Mouse (Mus musculus) intestine, embryonic 16.5 days (tissue): ENCODE results near the gene Cdca3. TPM values are rescaled to one million over a fixed set of nuclear protein-coding genes. Genes with fewer than 3 reads are reported as not detected.
"Not testable (repeated sequence)": the region's sequence is repeated elsewhere in the genome, so short reads cannot be mapped to it uniquely, and the experiment has no call there.

Experiments used
- ATAC-seq: fragments of 200-750 bp; cut with Nextera tagmentation; 2 replicates; pipeline ENCODE4 v1.8.0; 2017; ENCODE audit warnings: moderate TSS enrichment, moderate library complexity
- H3K27ac ChIP-seq: fragments of 300-500 bp; sonication (generic); 2 replicates; pipeline ENCODE4 v1.5.1; 2014; ENCODE audit warnings: mild to moderate bottlenecking, low read length
- H3K27me3 ChIP-seq: fragments of 300-500 bp; sonication (generic); replicated peaks from 2 replicates; pipeline ENCODE4 v1.6.1; 2014; ENCODE audit warnings: low read length, control low read depth, mixed read lengths; ENCODE audit not compliant: control insufficient read depth, insufficient read depth
- H3K36me3 ChIP-seq: fragments of 300-500 bp; sonication (generic); 2 replicates; pipeline ENCODE4 v1.6.1; 2014; ENCODE audit warnings: low read length, control low read depth; ENCODE audit not compliant: control insufficient read depth, insufficient read depth
- H3K4me1 ChIP-seq: fragments of 300-500 bp; sonication (generic); 2 replicates; pipeline ENCODE4 v1.6.1; 2014; ENCODE audit warnings: low read length, control low read depth, mixed read lengths; ENCODE audit not compliant: control insufficient read depth, insufficient read depth
- H3K4me2 ChIP-seq: fragments of 300-500 bp; sonication (generic); 2 replicates; pipeline ENCODE4 v1.6.1; 2014; ENCODE audit warnings: low read depth, low read length, control low read depth
- H3K4me3 ChIP-seq: fragments of 300-500 bp; sonication (generic); 2 replicates; pipeline ENCODE4 v1.5.1; 2014; ENCODE audit warnings: mild to moderate bottlenecking, low read length
- H3K9ac ChIP-seq: fragments of 300-500 bp; sonication (generic); 2 replicates; pipeline ENCODE4 v1.6.1; 2014; ENCODE audit warnings: low read depth, low read length
- H3K9me3 ChIP-seq: fragments of 300-500 bp; sonication (generic); 2 replicates; pipeline ENCODE4 v1.6.1; 2016; ENCODE audit warnings: low read length, control low read depth; ENCODE audit not compliant: control insufficient read depth
- WGBS: fragments of 180-500 bp; shearing (Covaris S2); extraction: QIAGEN DNeasy Blood & Tissue Kit; methylation state at CpG from one replicate; pipeline ENCODE4 v1.1.7; 2014; 5-methylcytosine and 5-hydroxymethylcytosine counted together
- polyA plus RNA-seq: library from polyadenylated mRNA; unstranded; fragments of >200 nt; fragmentation: Nextera tagmentation; extraction: Ambion mirVana; gene quantifications from 2 replicates; pipeline ENCODE4 v1.2.1, GENCODE M21; 2015

The Cdca3 gene
- polyA plus RNA-seq, 1 experiment from 2014 or later = 183 TPM

DNA sequence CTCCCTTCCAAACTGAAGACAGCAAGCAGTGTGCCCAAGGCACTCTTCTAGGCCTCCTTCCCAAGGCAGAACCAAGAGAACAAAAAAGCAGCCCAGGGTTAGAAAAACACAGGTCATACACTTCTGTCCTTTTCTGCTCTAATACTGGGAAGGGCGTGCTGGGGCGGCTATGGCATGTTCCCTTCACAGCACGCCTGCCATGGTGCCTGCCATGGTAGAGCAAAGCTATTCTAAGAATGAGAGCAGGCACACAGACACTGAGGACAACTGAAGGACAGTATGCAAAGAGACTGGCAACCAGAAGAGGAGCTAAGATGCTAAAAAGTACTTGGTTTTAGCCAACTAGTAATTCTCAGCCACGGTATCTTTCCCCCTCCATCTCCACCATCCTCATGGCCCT is 7.3 kb upstream of the Cdca3 start:
- Histone ChIP-seq H3K9me3 (no peaks in the 10 kb centered on the region), H3K9ac (no peak overlapping the region)

DNA sequence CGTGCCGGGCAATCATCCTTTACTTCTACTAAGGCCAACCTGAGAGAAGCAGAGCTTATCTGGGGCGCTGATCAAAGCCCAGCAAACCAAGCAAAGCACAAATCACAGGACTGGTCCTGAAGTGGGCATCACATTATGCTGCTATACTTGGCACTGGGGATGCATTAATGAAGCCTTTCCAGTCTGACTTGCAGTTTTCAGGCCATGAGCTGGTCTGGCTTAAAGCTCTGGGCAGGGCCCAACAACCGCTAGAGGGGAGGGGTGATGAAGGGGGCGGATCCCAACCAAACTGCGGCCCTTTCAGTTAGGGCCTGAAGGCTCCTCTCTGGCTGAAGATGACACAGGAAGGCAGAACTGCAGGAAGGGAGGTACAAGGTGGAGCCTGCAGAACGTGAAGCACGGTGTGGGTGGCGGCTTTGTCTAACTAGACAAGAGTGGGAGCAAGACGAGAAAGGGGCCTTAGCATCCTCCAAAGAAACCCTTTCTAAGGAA is 1.2 kb upstream of the Cdca3 start:
- no peaks in the 10 kb centered on the region for H3K9me3 ChIP-seq
- H3K4me3 ChIP-seq = peak overlapping the region; percentile 76
- peaks cover 23% of the 10 kb centered on the region for H3K36me3 ChIP-seq
- peak overlapping the region; percentile 73 for H3K9ac ChIP-seq
- H3K27me3 ChIP-seq = no peaks in the 10 kb centered on the region
- H3K27ac ChIP-seq = peak overlapping the region; percentile 20; the same call in 1 of the 2 replicates
- H3K4me2 ChIP-seq = peak overlapping the region; percentile 85
- WGBS = 23% methylated on average over 10 of the region's 10 CpGs
- ATAC-seq = no peak
- peaks cover 10% of the 10 kb centered on the region for H3K4me1 ChIP-seq

More for the DNA sequence above, 7.3 kb upstream of the Cdca3 start:
- no peak overlapping the region for H3K27ac ChIP-seq
- H3K36me3 ChIP-seq = peaks cover 41% of the 10 kb centered on the region
- ATAC-seq = no peak
- H3K4me3 ChIP-seq = no peak overlapping the region
- H3K4me1 ChIP-seq = no peaks in the 10 kb centered on the region; the same call in 1 of the 2 replicates
- no peak overlapping the region for H3K4me2 ChIP-seq
- WGBS = 92% methylated on average over 4 of the region's 4 CpGs
- H3K27me3 ChIP-seq = no peaks in the 10 kb centered on the region

DNA sequence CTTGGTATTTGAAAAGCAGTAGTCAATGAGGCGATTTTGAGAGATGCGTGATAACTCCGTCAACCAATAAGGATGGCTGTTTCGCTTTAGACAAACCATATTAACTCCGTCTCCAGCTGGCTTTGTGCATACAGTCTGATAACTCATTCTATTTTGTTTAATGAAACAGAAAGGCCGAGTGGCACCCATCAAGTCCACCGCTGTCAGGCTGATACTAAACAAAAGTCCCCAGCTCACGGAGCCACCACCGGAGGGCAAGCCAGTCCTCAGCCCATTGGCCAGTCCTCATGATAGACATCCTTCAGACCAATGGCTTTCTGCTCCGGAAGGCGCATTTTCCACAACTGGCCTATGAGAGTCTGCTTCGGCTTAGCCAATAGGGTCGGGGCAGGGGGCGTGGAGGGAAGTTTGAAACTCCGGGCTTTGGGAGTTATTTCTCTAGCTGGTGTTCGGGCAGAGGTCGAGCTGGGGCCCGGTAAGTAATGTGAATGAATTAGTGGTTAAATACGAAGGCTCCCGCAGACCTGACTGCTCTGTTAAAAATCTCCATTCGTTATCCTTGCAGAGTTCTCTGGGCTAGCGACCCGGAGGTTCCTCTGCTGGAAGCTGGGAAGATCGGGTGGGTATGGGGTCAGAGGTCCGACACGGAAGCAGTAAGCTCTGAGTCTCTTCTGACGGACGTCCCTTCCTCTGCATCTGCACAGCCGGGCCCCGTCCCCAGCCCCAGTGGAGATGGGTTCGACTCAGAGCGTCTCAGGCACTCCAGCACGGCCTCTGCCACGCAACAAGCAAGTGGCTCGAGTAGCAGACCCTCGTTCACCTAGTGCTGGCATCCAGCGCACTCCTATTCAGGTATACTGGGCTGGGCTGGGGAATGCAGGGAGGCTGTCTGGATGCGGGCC is 703 bp downstream of the Cdca3 start:
- peak overlapping the region; percentile 96 for H3K27ac ChIP-seq
- peak; percentile 87 for ATAC-seq
- no peaks in the 10 kb centered on the region for H3K9me3 ChIP-seq
- H3K36me3 ChIP-seq = peaks cover 7% of the 10 kb centered on the region; the same call in 1 of the 2 replicates
- H3K4me2 ChIP-seq = peak overlapping the region; percentile 90
- peaks cover 10% of the 10 kb centered on the region for H3K4me1 ChIP-seq
- H3K9ac ChIP-seq = peak overlapping the region; percentile 86
- peak overlapping the region; percentile 76 for H3K4me3 ChIP-seq
- WGBS = under 1% methylated on average over 38 of the region's 38 CpGs
- no peaks in the 10 kb centered on the region for H3K27me3 ChIP-seq

DNA sequence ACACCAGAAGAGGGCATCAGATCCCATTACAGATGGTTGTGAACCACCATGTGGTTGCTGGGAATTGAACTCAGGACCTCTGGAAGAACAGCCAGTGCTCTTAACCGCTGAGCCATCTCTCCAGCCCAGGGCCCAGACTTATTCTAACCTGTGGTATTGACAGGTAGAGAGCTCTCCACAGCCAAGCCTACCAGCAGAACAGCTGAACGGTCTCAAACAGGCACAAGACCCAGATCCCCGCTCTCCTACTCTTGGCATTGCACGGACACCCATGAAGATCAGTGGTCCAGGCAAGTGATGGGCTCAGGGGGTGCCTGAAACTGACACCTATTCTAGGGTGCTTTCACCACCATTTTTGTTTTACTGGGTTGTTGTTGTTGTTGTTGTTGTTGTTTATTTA is 1.9 kb downstream of the Cdca3 start:
- H3K4me2 ChIP-seq = peak overlapping the region; percentile 90
- not testable (repeated sequence) for H3K36me3 ChIP-seq, H3K27me3 ChIP-seq, H3K4me3 ChIP-seq, H3K4me1 ChIP-seq, ATAC-seq, H3K27ac ChIP-seq, H3K9ac ChIP-seq, H3K9me3 ChIP-seq
- 94% methylated on average over 4 of the region's 4 CpGs for WGBS

DNA sequence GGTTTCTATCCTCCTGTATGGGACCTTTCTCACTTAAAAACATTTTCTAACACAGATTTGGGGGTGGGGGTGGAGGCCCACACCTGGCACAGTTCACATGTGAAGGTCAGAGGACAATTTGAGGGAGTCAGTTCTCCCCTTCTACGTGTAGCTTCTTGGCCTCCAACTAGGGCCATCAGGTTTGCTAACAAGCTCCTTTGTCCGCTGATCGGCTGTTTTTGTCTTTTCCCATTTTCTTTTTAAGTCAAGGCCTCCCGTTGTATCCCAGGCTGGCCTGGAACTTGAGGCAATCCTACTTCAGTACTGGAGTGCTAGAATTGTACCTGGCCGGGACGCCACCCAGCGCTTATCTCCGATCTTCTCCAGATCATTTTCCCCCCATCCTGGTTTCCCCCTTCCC is 2.3 kb downstream of the Cdca3 start:
- no peaks in the 10 kb centered on the region for H3K27me3 ChIP-seq
- no peak overlapping the region for H3K9ac ChIP-seq
- H3K36me3 ChIP-seq = peaks cover 7% of the 10 kb centered on the region; the same call in 1 of the 2 replicates
- H3K4me1 ChIP-seq = peaks cover 10% of the 10 kb centered on the region
- 89% methylated on average over 8 of the region's 8 CpGs for WGBS
- ATAC-seq = no peak
- H3K4me2 ChIP-seq = no peak overlapping the region
- H3K4me3 ChIP-seq = no peak overlapping the region
- no peak overlapping the region for H3K27ac ChIP-seq
- H3K9me3 ChIP-seq = no peaks in the 10 kb centered on the region

DNA sequence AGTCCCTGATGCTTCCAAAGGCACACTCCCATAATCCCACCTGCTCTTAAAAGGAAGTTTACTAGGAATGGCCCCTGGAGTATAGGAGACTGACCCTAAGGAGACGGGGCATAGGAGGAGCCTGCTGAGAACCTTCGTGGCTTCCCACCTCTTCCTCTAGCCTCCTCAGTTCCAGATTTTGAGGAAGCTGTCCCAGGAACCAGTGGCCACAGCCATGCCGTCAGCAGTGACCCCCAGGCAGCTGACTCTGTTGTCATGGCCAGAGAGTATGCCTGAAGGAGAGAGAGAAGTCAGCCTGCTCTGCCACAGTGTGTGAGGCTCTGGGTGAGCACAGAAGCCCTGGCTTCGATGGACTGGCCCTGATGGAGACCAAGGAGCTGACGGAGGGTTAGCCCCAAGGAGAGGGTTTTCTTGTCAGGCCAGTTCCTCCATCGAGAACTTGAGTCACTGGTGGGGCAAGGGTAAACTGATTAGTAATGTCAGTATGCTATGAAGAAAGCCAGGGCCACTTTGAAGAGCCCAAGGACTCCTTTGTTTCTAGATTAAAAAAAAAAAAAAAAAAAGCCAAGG is 5.2 kb downstream of the Cdca3 start:
- Histone ChIP-seq H3K9ac (no peak overlapping the region), H3K4me2 (no peak overlapping the region), H3K27me3 (no peaks in the 10 kb centered on the region), H3K27ac (no peak overlapping the region), H3K36me3 (peaks cover 7% of the 10 kb centered on the region; the same call in 1 of the 2 replicates), H3K4me1 (peaks cover 2% of the 10 kb centered on the region; the same call in 1 of the 2 replicates), H3K9me3 (no peaks in the 10 kb centered on the region), H3K4me3 (no peak overlapping the region)
- no peak for ATAC-seq
- WGBS = 84% methylated on average over 6 of the region's 6 CpGs

DNA sequence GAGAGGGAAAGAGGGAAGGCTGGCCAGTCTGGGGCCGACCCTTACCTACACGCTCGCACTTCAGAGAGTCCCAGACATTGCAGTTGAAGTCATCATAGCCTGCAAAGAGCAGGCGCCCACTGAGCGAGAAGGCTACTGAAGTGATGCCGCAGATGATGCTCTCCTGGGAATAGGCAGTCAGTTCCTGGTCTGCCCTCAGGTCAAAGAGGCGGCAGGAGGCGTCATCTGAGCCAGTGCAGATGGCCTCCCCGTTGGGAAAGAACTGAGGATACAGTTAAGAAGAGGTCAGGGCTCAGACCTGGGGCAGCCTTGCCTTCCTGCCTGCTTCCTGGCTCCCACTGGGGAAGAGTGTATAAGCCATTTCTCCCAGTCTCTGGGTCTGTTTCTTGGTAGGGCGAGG is 6.2 kb downstream of the Cdca3 start:
- no peak overlapping the region for H3K4me2 ChIP-seq
- peaks cover 5% of the 10 kb centered on the region for H3K4me1 ChIP-seq
- H3K27me3 ChIP-seq = no peaks in the 10 kb centered on the region
- no peak overlapping the region for H3K9ac ChIP-seq
- 61% methylated on average over 10 of the region's 10 CpGs for WGBS
- no peak overlapping the region for H3K27ac ChIP-seq
- no peak overlapping the region for H3K4me3 ChIP-seq
- H3K9me3 ChIP-seq = no peaks in the 10 kb centered on the region
- peaks cover 7% of the 10 kb centered on the region; the same call in 1 of the 2 replicates for H3K36me3 ChIP-seq
- ATAC-seq = no peak

DNA sequence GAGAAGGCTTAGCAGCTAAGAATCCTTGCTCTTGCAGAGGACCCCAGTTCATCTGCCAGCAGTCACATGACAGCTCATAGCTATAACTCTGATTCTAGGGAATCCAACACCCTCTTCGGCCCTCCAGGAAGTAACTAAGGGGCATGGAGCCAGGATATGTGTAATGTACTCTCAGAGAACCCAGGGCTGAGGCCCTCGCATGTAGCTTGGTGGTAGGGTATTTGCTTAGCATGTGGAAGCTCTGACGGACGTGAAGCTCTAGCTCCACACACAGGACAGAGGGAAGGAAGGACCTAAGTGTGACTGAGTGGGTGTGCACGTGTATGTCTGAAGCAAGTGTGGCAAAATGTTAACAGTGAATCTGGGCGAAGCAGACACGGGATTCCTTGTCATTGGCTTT is 7.1 kb downstream of the Cdca3 start:
- H3K9me3 ChIP-seq = no peaks in the 10 kb centered on the region
- H3K4me1 ChIP-seq = peaks cover 5% of the 10 kb centered on the region
- no peak overlapping the region for H3K27ac ChIP-seq
- no peak overlapping the region for H3K4me3 ChIP-seq
- no peak for ATAC-seq
- H3K4me2 ChIP-seq = no peak overlapping the region
- 72% methylated on average over 7 of the region's 7 CpGs for WGBS
- peaks cover 7% of the 10 kb centered on the region; the same call in 1 of the 2 replicates for H3K36me3 ChIP-seq
- no peak overlapping the region for H3K9ac ChIP-seq
- H3K27me3 ChIP-seq = no peaks in the 10 kb centered on the region

DNA sequence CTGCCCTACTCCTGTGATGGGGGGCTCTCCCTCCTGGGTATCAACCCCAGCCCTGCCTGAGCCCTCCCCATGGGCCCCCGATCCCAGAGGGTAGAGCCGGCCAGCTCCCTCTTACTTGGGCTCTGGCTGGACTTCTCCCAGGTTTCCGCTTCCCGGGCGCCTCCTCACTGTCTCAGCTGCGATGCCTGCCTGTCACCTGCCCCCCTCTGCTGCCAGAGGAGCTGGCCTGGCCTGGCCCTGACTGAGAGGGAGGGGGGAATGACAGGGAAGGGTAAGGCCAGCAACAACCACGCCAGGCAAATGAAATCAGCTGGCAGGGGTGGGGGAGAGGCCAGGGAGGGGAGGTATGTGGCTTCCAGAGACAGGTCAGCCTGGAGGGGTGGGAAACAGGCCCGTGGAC is 10.5 kb downstream of the Cdca3 start:
- Histone ChIP-seq H3K27ac (no peak overlapping the region), H3K4me2 (no peak overlapping the region), H3K4me1 (peaks cover 5% of the 10 kb centered on the region), H3K27me3 (no peaks in the 10 kb centered on the region), H3K9me3 (no peaks in the 10 kb centered on the region), H3K36me3 (no peaks in the 10 kb centered on the region), H3K4me3 (no peak overlapping the region), H3K9ac (peak overlapping the region; percentile 50)
- peak; percentile 19; the same call in 1 of the 2 replicates for ATAC-seq
- WGBS = 15% methylated on average over 8 of the region's 8 CpGs
